Mouse (Mus musculus): ENCODE data around the gene Ipo9. TPM values are rescaled to one million over a fixed set of nuclear protein-coding genes. Genes with fewer than 3 reads are reported as not detected.

Ipo9 gene
- total and polyA plus RNA-seq, 3 experiments, result 33.7 to 58.3 (median 38.3) TPM

DNA sequence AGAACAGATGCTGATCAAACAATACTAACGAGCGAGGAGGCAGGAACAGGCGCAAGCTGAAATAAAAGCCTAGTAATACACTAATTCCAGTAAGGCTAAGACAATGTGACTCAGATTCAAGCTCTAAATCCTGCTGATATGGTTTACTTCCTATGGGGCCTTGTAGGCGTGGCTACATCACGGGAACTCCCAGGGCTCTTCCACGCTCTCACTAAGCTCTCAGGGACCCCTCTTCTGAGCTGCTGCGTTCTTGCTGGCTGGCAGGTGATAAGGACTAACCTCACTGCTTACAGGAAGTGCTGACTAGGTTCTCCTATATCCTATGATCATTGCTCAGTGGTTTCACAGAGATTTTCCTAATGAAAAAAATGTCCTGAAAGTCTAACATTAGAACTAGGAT lies 24.9 kb downstream of the Ipo9 start:
- H3K9ac ChIP-seq (ENCODE audit: insufficient read depth, low read depth), result no peak overlapping the region
- H3K4me1 ChIP-seq (ENCODE audit: control insufficient read depth in 1 of 2, insufficient read depth in 2 of 2), result peaks cover 0 to 10% of the 10 kb centered on the region in 2 experiments; a peak in 2 of 4 replicates
- H3K4me3 ChIP-seq (replicated peaks in 1 of 3; ENCODE audit: low read depth in 2 of 3, low read length in 2 of 3, poor library complexity in 1 of 3), result no peak overlapping the region
- no peaks in the 10 kb centered on the region for H3K79me2 ChIP-seq (replicated peaks; ENCODE audit: control insufficient read depth, extremely low read depth, insufficient read depth, poor library complexity, severe bottlenecking)
- H3K9me3 ChIP-seq (replicated peaks; ENCODE audit: low read length), result no peaks in the 10 kb centered on the region
- TF ChIP-seq IRF4 (IDR thresholded peaks at IDR 0.05; ENCODE audit: low read depth, low read length), result no peak
- no peak for TF ChIP-seq GABPA (IDR thresholded peaks at IDR 0.05; ENCODE audit: insufficient replicate concordance, low read depth, low read length)
- TF ChIP-seq UBTF (IDR thresholded peaks at IDR 0.05; ENCODE audit: low read depth, low read length), result no peak
- no peak for TF ChIP-seq MEF2A (IDR thresholded peaks at IDR 0.05; ENCODE audit: borderline replicate concordance, low read depth, low read length)
- TF ChIP-seq POLR2AphosphoS2 (IDR thresholded peaks at IDR 0.05; ENCODE audit: low read depth, low read length), result no peak
- no peak for TF ChIP-seq NELFE (IDR thresholded peaks at IDR 0.05; ENCODE audit: low read depth, low read length)
- no peak for TF ChIP-seq MXI1 (IDR thresholded peaks at IDR 0.05; ENCODE audit: low read depth, low read length)
- TF ChIP-seq MAZ (IDR thresholded peaks at IDR 0.05; ENCODE audit: low read depth, low read length), result no peak
- no peak for TF ChIP-seq ZNF384 (IDR thresholded peaks at IDR 0.05; ENCODE audit: low read depth, low read length)
- TF ChIP-seq MAX (IDR thresholded peaks at IDR 0.05; ENCODE audit: low read length), result no peak
- TF ChIP-seq ELF1 (IDR thresholded peaks at IDR 0.05; ENCODE audit: low read depth, low read length), result no peak
- TF ChIP-seq E2F4 (IDR thresholded peaks at IDR 0.05; ENCODE audit: insufficient replicate concordance, low read depth, low read length), result no peak
- no peak for TF ChIP-seq CHD1 (IDR thresholded peaks at IDR 0.05; ENCODE audit: low read depth, low read length)
- no peak for TF ChIP-seq USF2 (conservative IDR thresholded peaks at IDR 0.05; ENCODE audit: low read depth, low read length)
- no peak for TF ChIP-seq BHLHE40 (IDR thresholded peaks at IDR 0.05; ENCODE audit: low read depth, low read length)
- TF ChIP-seq PAX5 (IDR thresholded peaks at IDR 0.05; ENCODE audit: low read length), result no peak
- no peak for TF ChIP-seq CTCF (conservative IDR thresholded peaks at IDR 0.05 in 1 of 2, IDR thresholded peaks at IDR 0.05 in 1 of 2; ENCODE audit: low read depth in 2 of 2, low read length in 2 of 2)
- in situ Hi-C loops (cut with MboI; ENCODE audit: low pct_ligation_motif_present, low pct_unique_long_range_greater_than_20kb, low sequenced_read_pairs), result no loop called here
- no peak overlapping the region for H3K4me2 ChIP-seq (ENCODE audit: insufficient read depth, low read depth, poor library complexity, severe bottlenecking)
- DNase-seq (ENCODE audit: extremely low read depth), result no peak
- no peak overlapping the region for H3K27ac ChIP-seq (ENCODE audit: insufficient read depth, low read depth)
- H3K36me3 ChIP-seq (replicated peaks in 1 of 2; ENCODE audit: control insufficient read depth in 1 of 2, insufficient read depth in 1 of 2, low read length in 1 of 2), result peaks cover 68 to 95% of the 10 kb centered on the region in 2 experiments
- H3K27me3 ChIP-seq (replicated peaks), result no peaks in the 10 kb centered on the region
- dilution Hi-C loops (cut with MboI; ENCODE audit: extremely low pct_ligation_motif_present, extremely low pct_unique_long_range_greater_than_20kb, low sequenced_read_pairs), result no loop called here

DNA sequence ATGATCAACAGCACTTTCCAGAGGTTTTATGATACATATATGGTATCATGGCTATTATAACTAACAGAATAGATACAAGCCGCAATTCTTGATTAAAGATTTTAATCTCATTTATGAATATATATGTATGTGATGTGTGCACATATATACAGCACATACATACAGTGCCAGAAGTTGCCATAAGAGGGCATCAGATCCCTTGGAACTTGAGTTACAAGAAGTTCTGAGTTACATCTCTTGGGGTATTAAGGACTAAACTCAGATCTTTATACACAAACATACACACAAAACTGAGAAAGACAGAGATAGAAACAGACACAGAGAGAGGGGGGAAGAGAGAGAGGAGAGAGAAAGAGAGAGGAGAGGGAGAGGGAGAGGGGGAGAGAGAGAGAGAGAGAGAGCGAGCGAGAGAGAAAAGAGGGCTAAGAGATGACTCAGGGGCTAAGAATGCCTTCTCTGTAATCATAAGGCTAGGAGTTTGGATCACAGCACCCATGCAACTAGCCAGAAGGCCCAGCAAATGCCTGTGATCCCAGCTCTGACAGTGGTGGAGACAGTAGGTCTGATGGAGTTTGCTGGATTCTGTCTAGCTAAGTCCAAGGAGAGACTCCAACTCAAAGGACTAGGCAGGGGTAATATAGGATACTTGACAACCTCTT lies 28.7 kb downstream of the Ipo9 start:
- H3K36me3 ChIP-seq (replicated peaks in 1 of 2; ENCODE audit: control insufficient read depth in 1 of 2, insufficient read depth in 1 of 2, low read length in 1 of 2), result peaks cover 46 to 89% of the 10 kb centered on the region in 2 experiments
- no peak overlapping the region for H3K27ac ChIP-seq (ENCODE audit: insufficient read depth, low read depth)
- TF ChIP-seq CTCF (conservative IDR thresholded peaks at IDR 0.05 in 1 of 2, IDR thresholded peaks at IDR 0.05 in 1 of 2; ENCODE audit: low read depth in 2 of 2, low read length in 2 of 2) (peak in 1 of 2 experiments; percentile 45; a peak in 2 of 4 replicates), SMC3 (IDR thresholded peaks at IDR 0.05; ENCODE audit: low read depth, low read length) (peak; percentile 17; the same call in 1 of the 2 replicates), MAFK (IDR thresholded peaks at IDR 0.05; ENCODE audit: insufficient replicate concordance, low read length) (no peak), RAD21 (IDR thresholded peaks at IDR 0.05; ENCODE audit: low read depth, low read length) (peak; percentile 26)
- no peak overlapping the region for H3K4me3 ChIP-seq (replicated peaks in 1 of 3; ENCODE audit: low read depth in 2 of 3, low read length in 2 of 3, poor library complexity in 1 of 3)
- dilution Hi-C loops (cut with MboI; ENCODE audit: extremely low pct_ligation_motif_present, extremely low pct_unique_long_range_greater_than_20kb, low sequenced_read_pairs) (no loop called here), in situ Hi-C loops (cut with MboI; ENCODE audit: low pct_ligation_motif_present, low pct_unique_long_range_greater_than_20kb, low sequenced_read_pairs) (no loop called here)
- peaks cover 7 to 28% of the 10 kb centered on the region in 2 experiments; a peak in 3 of 4 replicates for H3K4me1 ChIP-seq (ENCODE audit: control insufficient read depth in 1 of 2, insufficient read depth in 2 of 2)
- H3K27me3 ChIP-seq (replicated peaks), result no peaks in the 10 kb centered on the region
- DNase-seq (ENCODE audit: extremely low read depth), result no peak
- no peaks in the 10 kb centered on the region for H3K9me3 ChIP-seq (replicated peaks; ENCODE audit: low read length)
- H3K9ac ChIP-seq (ENCODE audit: insufficient read depth, low read depth), result no peak overlapping the region
- no peak overlapping the region for H3K4me2 ChIP-seq (ENCODE audit: insufficient read depth, low read depth, poor library complexity, severe bottlenecking)
- no peaks in the 10 kb centered on the region for H3K79me2 ChIP-seq (replicated peaks; ENCODE audit: control insufficient read depth, extremely low read depth, insufficient read depth, poor library complexity, severe bottlenecking)
